Mouse (Mus musculus): Measurements from ENCODE around the gene Klhl28.

Gene Klhl28

DNA sequence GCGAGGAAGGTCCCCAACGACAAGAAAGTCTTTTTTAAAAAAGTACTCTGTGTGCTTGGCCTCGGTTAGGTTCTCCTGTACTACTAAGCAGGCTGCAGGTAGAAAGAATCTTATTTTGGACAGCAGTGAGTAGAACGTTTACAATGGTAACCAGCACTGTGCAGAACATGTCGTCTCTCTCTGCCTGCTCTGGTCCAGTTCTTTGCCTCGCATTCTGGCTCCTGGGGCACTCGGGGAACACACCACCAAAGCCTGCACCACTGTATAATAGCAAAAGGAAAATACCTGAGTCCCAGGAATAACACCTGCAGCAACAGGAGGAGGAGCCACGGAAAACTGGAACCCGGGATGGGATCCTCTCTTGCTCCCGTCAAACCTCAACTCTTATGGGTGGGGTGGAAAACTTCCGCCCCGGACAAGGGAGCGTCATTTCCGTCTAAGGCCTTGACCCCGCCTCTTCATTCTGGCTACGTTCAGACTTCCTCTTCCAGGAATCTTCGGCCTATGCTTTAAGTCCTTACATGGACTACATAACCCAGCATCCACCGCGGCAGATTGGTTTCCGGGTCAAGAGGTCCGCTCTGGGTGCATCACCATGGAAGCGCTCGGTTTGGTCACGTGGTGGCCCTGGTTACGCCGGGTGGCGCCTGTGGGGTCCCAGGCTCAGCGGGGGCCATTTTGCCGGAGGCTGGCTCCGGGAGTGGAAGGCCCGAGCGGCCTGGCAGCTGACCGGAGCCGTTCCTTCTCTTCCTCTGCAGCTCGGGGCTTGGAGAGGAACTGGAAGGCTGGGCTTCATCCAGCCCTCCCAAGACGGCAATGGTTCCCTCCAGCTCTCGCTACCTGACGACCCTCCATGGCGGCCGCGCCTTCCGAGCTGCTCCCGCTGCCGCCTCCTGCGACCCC lies at the start of gene Klhl28, which contains the start of gene Togaram1:
Gene Klhl28 (minus strand): TSS at position 411 of the 903 bp plus-strand sequence.
Gene Togaram1 (plus strand): TSS at position 681 of the 903 bp plus-strand sequence.
- peak; percentile 99 to 100 for DNase-seq

GRCm38 (mm10) chr12:65007725-65008124 lies 42.4 kb upstream of the Klhl28 start:
- DNase-seq: no peak

DNA sequence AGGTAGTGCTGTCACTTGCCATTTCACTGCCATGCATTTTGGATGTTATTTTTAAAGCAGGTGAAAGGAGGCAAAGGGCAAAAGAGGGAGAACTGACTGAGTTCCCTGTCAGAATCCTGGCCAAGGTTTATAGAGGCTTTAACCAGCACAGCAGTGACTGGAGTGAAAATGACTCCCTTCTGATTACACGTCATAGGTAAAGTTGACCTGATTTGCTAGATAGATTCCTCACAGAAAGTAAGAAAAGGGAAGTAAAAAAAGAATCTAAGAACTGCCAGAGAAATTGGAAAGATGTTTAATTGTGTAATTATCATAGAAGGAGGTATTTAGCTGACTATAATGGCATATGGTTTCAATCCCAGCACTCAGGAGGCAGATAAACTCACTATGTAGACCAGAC lies 12.2 kb upstream of the Klhl28 start:
- no peak for DNase-seq

DNA sequence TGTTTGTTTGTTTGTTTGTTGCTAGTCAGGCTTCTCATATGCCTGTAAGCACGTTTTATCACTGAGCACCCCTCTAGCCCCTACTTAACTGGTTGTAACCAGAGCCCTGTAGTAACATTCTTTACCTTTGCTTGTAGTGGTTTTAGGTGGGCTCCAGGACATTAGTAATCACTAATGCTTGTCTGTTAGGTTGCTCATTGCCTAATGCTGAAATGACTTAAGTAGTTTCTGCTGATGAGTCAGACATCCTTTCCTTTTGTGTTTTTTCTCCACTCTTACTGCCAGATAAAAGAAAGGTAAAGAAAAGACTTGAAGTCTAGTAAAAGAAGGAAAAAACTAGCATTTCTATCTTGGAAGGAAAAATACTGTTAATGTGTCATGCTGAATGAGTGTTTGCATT lies 10.9 kb upstream of the Klhl28 start:
- DNase-seq: no peak

- DNase-seq: no peak
Measured at GRCm38 (mm10) chr12:64975558-64975957, 10.2 kb upstream of the Klhl28 start.

DNA sequence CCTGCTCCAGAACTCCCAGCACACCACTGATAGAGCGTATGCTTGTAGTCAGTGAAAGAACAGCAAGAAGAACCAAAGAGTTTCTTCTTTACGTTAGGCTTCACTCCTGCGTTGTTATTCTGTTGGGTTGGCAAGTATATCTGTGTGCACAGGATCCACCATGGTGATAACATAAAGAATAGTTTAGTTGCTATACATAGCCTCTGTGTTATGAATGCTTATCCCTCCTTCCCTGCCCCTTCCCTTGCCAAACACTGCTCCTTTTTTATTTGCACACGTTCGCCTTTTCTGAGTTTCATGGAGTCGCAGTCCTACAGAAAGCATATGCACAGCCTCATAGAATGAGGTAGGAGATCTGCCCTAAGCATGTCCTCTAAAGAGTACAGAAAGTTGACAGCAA lies 6.7 kb upstream of the Klhl28 start:
- DNase-seq: no peak

DNA sequence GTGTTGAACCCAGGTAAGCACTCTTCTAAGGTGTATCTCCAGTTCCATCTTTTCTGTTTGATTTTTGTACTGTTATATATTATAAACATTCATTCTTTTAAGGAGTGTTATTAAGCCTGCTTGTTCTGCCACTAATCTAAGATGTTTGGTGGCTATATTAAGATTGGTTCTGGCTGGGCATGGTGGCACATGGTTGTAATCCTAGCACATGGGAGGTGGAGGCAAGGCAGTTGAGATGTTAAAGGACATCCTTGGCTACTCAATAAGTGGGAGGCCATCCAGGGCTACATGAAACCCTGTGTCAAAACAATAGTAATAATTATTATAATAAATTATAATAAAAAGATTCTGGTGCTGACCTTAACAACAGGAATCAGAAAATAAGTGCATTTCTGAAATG lies 6.1 kb upstream of the Klhl28 start:
- DNase-seq: no peak

DNA sequence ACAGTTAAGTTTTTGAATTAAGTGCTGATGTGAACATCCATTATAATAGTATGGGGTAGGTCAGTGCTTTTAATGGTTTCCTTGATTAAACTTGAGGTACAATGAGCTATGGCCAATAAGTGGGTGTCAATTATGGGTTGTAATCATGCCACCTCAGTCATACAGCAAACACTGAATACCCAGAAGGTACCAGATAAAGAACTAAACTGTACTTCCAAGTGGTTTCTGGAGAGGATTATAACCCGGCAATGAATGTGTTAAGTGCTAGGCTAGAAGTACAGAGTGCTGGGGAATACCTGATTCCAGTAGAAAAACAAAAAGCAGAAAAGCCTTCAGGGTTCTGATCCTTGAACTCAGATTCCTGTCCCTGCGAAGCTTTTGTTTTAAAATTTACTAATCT lies 2.7 kb upstream of the Klhl28 start:
- DNase-seq: no peak

- DNase-seq: peak in 1 of 2 experiments; percentile 2
Measured at GRCm38 (mm10) chr12:64967470-64967869, 2.1 kb upstream of the Klhl28 start.

DNA sequence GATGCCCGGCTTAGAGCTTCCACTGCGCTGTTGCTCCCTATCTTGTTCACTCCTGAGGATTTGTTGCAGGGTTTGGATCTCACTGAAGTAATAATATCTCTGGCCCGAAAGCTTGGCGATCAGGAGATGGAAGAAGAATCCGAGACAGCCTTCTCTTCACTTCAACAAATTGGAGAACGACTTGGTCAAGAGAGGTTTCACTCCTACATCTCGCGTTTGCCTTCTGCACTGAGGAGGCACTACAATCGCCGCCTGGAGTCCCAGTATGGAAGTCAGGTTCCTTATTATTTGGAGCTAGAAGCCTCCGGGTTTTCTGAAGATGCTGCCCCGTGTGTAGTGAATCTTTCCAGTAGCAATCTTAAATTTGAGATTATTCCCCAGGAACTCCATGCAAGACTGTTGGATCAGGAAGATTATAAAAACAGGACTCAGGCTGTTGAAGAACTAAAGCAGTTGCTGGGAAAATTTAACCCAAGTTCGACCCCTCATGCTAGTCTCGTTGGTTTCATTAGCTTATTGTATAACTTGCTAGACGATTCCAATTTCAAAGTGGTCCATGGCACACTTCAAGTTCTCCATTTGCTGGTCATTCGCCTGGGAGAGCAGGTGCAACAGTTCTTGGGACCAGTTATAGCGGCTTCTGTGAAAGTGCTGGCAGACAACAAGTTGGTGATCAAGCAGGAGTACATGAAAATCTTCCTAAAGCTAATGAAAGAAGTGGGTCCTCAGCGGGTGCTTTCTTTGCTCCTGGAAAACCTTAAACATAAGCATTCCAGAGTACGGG lies 1.5 kb upstream of the Klhl28 start:
- DNase-seq: peak; percentile 12 to 23

DNA sequence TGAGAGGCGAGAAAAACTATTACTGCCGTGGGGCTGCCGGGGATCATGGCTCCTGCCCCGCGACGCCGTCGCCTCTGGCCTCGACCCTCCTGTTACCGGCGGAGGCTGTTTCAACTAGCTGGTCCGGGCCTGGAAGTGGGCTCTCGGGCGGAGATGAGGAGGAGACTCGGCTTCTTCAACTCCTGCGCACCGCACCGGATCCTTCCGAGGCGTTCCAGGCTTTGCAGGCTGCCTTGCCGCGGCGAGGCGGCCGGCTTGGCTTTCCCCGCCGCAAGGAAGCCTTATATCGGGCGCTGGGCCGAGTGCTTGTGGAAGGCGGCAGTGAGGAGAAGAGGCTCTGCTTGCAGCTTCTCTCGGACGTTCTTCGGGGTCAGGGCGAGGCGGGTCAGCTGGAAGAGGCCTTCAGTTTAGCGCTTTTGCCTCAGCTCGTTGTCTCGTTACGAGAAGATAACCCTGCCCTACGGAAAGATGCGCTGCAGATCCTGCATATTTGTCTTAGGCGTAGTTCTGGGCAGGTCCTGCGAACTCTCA lies 832 bp upstream of the Klhl28 start:
- DNase-seq: peak; percentile 60 to 63

DNA sequence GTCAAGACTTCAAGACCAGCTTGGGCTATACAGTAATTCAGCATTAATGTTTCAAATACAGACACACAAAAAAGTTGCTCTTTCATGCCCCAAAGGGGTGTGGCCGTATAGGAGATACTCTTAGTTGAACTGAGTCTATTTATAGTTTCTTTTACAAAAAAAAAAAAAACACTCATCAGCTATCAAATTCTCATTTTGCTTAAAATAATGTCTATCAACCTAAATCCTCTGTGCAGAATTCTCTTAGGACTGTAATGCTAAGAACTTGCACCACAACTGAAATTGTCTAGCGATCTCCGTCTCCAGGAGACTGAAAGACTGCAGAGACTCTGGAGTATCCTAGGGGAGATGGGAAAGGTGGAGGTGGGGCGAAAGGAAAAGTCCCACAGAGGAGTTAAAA lies 774 bp downstream of the Klhl28 start:
- DNase-seq: no peak

DNA sequence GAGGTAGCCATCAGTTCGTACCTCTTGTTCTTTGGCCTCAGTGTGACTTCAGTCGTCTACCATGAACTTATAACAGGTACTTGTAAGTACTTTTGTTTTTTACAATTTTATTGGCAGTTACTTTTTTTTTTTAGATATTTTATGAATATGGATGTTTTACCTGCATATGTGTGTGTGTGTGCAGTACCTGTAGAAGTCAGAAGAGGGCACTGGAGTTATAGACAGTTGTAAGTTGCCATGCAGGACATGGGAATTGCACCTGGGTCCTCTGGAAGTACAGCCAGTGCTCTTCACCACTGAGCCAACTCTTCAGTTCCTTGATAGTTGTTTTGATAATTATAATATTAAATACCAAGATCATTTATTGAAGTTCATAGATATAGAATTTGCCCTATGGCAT lies 27.8 kb downstream of the Klhl28 start:
- peak; percentile 19 to 34 for DNase-seq

DNA sequence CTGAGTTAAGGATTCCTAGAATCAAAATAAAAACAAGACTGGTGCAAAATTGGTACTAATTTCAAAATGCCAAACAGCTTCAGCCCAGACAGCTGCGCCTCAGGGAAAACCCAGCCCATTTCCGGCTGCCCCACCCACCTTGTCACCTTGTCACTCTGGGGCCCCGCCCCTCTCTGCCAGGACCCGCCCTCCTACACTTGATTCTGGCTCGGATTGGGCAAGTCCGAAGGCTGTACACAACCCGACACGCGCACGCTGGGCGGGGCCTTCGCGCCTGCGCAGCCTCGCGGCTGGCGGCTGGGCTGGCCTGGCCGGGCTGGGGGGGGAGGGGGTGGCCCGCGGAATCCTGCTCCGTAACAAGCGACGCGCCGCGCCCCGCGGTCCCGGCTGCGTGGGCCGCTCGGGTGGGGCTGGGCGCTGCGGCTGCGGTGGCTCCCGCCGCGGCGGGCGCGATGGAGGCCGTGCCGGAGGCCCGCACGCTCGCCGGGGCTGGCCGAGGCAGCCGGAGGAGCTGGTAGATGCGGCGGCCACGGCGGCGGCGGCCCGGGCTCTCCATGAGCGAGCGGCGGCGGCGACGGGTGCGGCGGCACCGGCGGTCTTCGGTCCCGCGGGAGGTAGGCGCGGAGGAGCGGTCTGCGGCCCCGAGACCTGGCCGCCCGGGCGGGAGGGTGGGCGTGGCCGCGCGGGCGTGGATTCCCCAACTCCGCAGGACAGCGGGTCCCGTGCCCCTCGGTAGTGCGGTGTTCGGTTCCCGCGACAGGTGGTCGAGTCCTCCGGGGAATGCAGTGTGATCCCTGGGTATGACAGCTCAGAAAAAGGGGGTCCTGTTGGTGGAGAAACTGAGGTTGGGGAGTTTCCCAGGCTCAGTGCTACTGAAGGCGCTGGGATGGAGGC lies 47.5 kb downstream of the Klhl28 start, which contains the start of gene Gm527:
Gene Gm527 (plus strand): TSS at position 329 of the 894 bp plus-strand sequence.
- peak; percentile 95 to 97 for DNase-seq

GRCm38 (mm10) chr12:64916735-64917134 lies 48.6 kb downstream of the Klhl28 start:
- no peak for DNase-seq

GRCm38 (mm10) chr12:64912996-64913395 lies 52.3 kb downstream of the Klhl28 start:
- DNase-seq: no peak

GRCm38 (mm10) chr12:64903186-64903585 lies 62.1 kb downstream of the Klhl28 start:
- DNase-seq: no peak

DNA sequence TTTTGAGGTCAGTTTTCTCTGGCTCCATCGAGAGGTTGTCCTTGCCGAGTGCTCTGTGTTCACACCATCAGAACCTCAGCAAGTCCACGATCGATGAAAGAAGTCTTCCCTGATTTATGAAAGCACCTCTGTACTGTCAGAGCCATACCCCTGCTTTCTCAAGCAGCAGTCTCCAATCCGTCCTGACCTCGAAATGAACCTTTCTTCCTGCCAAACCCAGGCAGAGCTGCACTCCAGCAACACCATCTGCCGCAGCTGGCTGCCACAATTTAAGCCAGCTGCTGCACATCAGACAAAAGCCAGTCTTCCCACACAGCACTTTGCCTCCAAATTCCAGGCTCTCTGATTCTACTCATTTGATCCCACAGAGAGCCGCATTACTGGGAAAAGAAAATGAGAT lies 62.8 kb downstream of the Klhl28 start:
- no peak for DNase-seq

DNA sequence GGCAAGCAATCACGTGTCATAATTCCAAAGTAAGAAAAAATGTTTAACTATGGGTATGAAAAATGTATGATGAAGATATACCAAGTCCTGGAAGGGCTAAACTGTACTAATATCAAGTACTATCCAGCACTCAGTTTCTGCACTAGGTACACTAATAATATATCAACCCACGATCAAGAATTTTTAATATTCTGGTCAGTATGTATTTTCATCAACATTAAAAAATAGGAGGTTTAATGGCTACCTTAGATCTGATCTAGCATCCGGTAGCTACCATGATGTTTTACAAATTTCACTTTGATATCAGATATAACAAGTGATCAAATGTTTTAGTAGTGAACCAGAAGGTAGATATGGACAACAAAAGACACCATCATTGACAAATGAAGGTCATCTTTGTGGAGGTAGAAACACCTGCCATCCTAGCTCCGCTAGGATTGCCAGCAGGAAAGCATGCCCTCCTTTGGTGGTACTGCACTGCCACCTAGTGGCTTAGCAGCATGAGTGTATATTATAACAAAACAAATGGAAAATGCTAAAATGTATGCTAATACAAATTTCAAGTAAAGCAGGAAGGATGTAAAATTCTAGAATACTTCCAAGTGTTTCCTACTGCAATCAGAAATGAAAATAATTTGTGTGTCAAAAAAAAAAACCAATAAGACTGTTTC lies 68.1 kb downstream of the Klhl28 start:
- DNase-seq: peak; percentile 61 to 67
